Mouse (Mus musculus) heart, embryonic 14.5 days (tissue): ENCODE measurements around the gene Nrl. TPM values are rescaled to one million over a fixed set of nuclear protein-coding genes. Genes with fewer than 3 reads are reported as not detected.
A peak's percentile ranks its signal among the peaks of the same experiment; 100 is the strongest.

Source experiments
- ATAC-seq: fragments of 200-750 bp; cut with Nextera tagmentation; 2 replicates; pipeline ENCODE4 v1.8.0; 2017; ENCODE audit warnings: low read depth, moderate TSS enrichment; ENCODE audit not compliant: insufficient number of reproducible peaks, insufficient read depth, low FRiP score
- H3K27ac ChIP-seq, 2 experiments: fragments of 200-500 bp in 1 of 2; fragments of 300-500 bp in 1 of 2; sonication (generic) in 1 of 2; replicated peaks in 1 of 2; 2 replicates each; pipeline ENCODE4 v1.5.1; 2012 to 2014; ENCODE audit warnings: low read depth in 2 of 2, low read length in 2 of 2, control low read depth in 1 of 2, mild to moderate bottlenecking in 1 of 2, mixed read lengths in 1 of 2; ENCODE audit not compliant: control insufficient read depth in 1 of 2, insufficient read depth in 1 of 2
- H3K27me3 ChIP-seq: fragments of 300-500 bp; sonication (generic); 2 replicates; pipeline ENCODE4 v1.6.1; 2014; ENCODE audit warnings: mild to moderate bottlenecking, low read length, control low read depth; ENCODE audit not compliant: control insufficient read depth, insufficient read depth
- H3K36me3 ChIP-seq: fragments of 300-500 bp; sonication (generic); 2 replicates; pipeline ENCODE4 v1.6.1; 2014; ENCODE audit warnings: mild to moderate bottlenecking, control low read depth, low read length, mixed read lengths; ENCODE audit not compliant: control insufficient read depth, insufficient read depth
- H3K4me1 ChIP-seq, 2 experiments: fragments of 200-500 bp in 1 of 2; fragments of 300-500 bp in 1 of 2; sonication (generic) in 1 of 2; 2 replicates each; pipeline ENCODE4 v1.6.1; 2012 to 2014; ENCODE audit warnings: low read length in 2 of 2, control low read depth in 1 of 2, mixed read lengths in 1 of 2; ENCODE audit not compliant: control insufficient read depth in 2 of 2, insufficient read depth in 2 of 2
- H3K4me2 ChIP-seq: fragments of 300-500 bp; sonication (generic); 2 replicates; pipeline ENCODE4 v1.6.1; 2014; ENCODE audit warnings: mild to moderate bottlenecking, low read length
- H3K4me3 ChIP-seq, 2 experiments: fragments of 200-500 bp in 1 of 2; fragments of 300-500 bp in 1 of 2; sonication (generic) in 1 of 2; 2 replicates each; pipeline ENCODE4 v1.5.1; 2012 to 2014; ENCODE audit warnings: low read length in 2 of 2, mild to moderate bottlenecking in 2 of 2, control low read depth in 1 of 2, low read depth in 1 of 2, moderate library complexity in 1 of 2; ENCODE audit not compliant: control insufficient read depth in 1 of 2, insufficient read depth in 1 of 2
- H3K9ac ChIP-seq: fragments of 300-500 bp; sonication (generic); 2 replicates; pipeline ENCODE4 v1.6.1; 2014; ENCODE audit warnings: mild to moderate bottlenecking, low read length
- H3K9me3 ChIP-seq: fragments of 300-500 bp; sonication (generic); 2 replicates; pipeline ENCODE4 v1.6.1; 2016; ENCODE audit warnings: low read length, control low read depth; ENCODE audit not compliant: control insufficient read depth
- WGBS: fragments of 180-500 bp; shearing (Covaris S2); extraction: QIAGEN DNeasy Blood & Tissue Kit; methylation state at CpG from one replicate; pipeline ENCODE4 v1.1.7; 2014; 5-methylcytosine and 5-hydroxymethylcytosine counted together
- polyA plus RNA-seq: library from polyadenylated mRNA; unstranded; fragments of >200 nt; fragmentation: Nextera tagmentation; extraction: Ambion mirVana; gene quantifications from 2 replicates; pipeline ENCODE4 v1.2.1, GENCODE M21; 2014

The Nrl gene
- polyA plus RNA-seq, 1 experiment from 2014 or later = not detected

- Histone ChIP-seq H3K4me2 (no peak overlapping the region), H3K9me3 (no peaks in the 10 kb centered on the region), H3K4me1 (peaks cover 0 to 3% of the 10 kb centered on the region in 2 experiments; a peak in 3 of 4 replicates), H3K27ac (no peak overlapping the region), H3K4me3 (no peak overlapping the region), H3K36me3 (no peaks in the 10 kb centered on the region), H3K27me3 (peaks cover 70% of the 10 kb centered on the region), H3K9ac (no peak overlapping the region)
- ATAC-seq = no peak
- WGBS = 87% methylated on average over 4 of the region's 4 CpGs
Observed at GRCm38 (mm10) chr14:55515846-55516245, 8.9 kb downstream of the Nrl start.

- Histone ChIP-seq H3K9me3 (no peaks in the 10 kb centered on the region), H3K9ac (no peak overlapping the region), H3K27ac (no peak overlapping the region), H3K4me1 (peaks cover 6 to 9% of the 10 kb centered on the region in 2 experiments; a peak in 3 of 4 replicates), H3K4me2 (no peak overlapping the region), H3K4me3 (no peak overlapping the region), H3K27me3 (peaks cover 52% of the 10 kb centered on the region), H3K36me3 (no peaks in the 10 kb centered on the region)
- no peak for ATAC-seq
- WGBS = 28% methylated on average over 10 of the region's 10 CpGs
Observed at GRCm38 (mm10) chr14:55513927-55514326, 10.9 kb downstream of the Nrl start.

- Histone ChIP-seq H3K36me3 (no peaks in the 10 kb centered on the region), H3K9me3 (no peaks in the 10 kb centered on the region), H3K4me1 (peaks cover 6 to 9% of the 10 kb centered on the region in 2 experiments; a peak in 3 of 4 replicates), H3K27ac (no peak overlapping the region), H3K4me2 (peak overlapping the region; percentile 27; the same call in 1 of the 2 replicates), H3K4me3 (no peak overlapping the region), H3K9ac (no peak overlapping the region), H3K27me3 (peaks cover 26% of the 10 kb centered on the region)
- 29% methylated on average over 7 of the region's 7 CpGs for WGBS
- ATAC-seq = no peak
Observed at GRCm38 (mm10) chr14:55511037-55511436, 13.7 kb downstream of the Nrl start.

- H3K27ac ChIP-seq = no peak within 1 kb of the TSS
- H3K9me3 ChIP-seq = no peaks in the 10 kb centered on the region
- no peak for ATAC-seq
- H3K4me3 ChIP-seq = no peak within 1 kb of the TSS
- H3K4me2 ChIP-seq = peak within 1 kb of the TSS; percentile 27
- H3K36me3 ChIP-seq = no peaks in the 10 kb centered on the region
- H3K27me3 ChIP-seq = peaks cover 23% of the 10 kb centered on the region
- 56% methylated on average over 22 of the region's 22 CpGs for WGBS
- no peak within 1 kb of the TSS for H3K9ac ChIP-seq
- peaks cover 6 to 9% of the 10 kb centered on the region in 2 experiments; a peak in 3 of 4 replicates for H3K4me1 ChIP-seq
Observed at GRCm38 (mm10) chr14:55510125-55510731, 14.6 kb downstream of the Nrl start, which contains the start of gene Cpne6. Cpne6 (plus strand) TSS chr14:55510445.

GRCm38 (mm10) chr14:55509540-55509939 is 15.2 kb downstream of the Nrl start:
- no peaks in the 10 kb centered on the region for H3K9me3 ChIP-seq
- no peak overlapping the region for H3K4me2 ChIP-seq
- H3K36me3 ChIP-seq = no peaks in the 10 kb centered on the region
- ATAC-seq = no peak
- peaks cover 6 to 9% of the 10 kb centered on the region in 2 experiments; a peak in 3 of 4 replicates for H3K4me1 ChIP-seq
- no peak overlapping the region for H3K9ac ChIP-seq
- peaks cover 22% of the 10 kb centered on the region for H3K27me3 ChIP-seq
- WGBS = 83% methylated on average over 10 of the region's 10 CpGs
- no peak overlapping the region for H3K27ac ChIP-seq
- H3K4me3 ChIP-seq = no peak overlapping the region

GRCm38 (mm10) chr14:55507801-55508200 is 17.0 kb downstream of the Nrl start:
- peaks cover 6 to 9% of the 10 kb centered on the region in 2 experiments; a peak in 3 of 4 replicates for H3K4me1 ChIP-seq
- H3K9me3 ChIP-seq = no peaks in the 10 kb centered on the region
- no peak for ATAC-seq
- 53% methylated on average over 7 of the region's 7 CpGs for WGBS
- H3K4me3 ChIP-seq = no peak overlapping the region
- no peaks in the 10 kb centered on the region for H3K36me3 ChIP-seq
- H3K9ac ChIP-seq = no peak overlapping the region
- no peak overlapping the region for H3K27ac ChIP-seq
- H3K4me2 ChIP-seq = no peak overlapping the region
- peaks cover 16% of the 10 kb centered on the region for H3K27me3 ChIP-seq

GRCm38 (mm10) chr14:55505612-55506011 is 19.2 kb downstream of the Nrl start:
- no peaks in the 10 kb centered on the region for H3K36me3 ChIP-seq
- H3K9ac ChIP-seq = no peak overlapping the region
- H3K9me3 ChIP-seq = no peaks in the 10 kb centered on the region
- peaks cover 4 to 6% of the 10 kb centered on the region in 2 experiments; a peak in 2 of 4 replicates for H3K4me1 ChIP-seq
- 78% methylated on average over 9 of the region's 9 CpGs for WGBS
- no peaks in the 10 kb centered on the region; the same call in 1 of the 2 replicates for H3K27me3 ChIP-seq
- ATAC-seq = no peak
- no peak overlapping the region for H3K4me3 ChIP-seq
- no peak overlapping the region for H3K4me2 ChIP-seq
- no peak overlapping the region for H3K27ac ChIP-seq

- Histone ChIP-seq H3K9me3 (no peaks in the 10 kb centered on the region), H3K4me2 (no peak overlapping the region), H3K4me1 (peaks cover 12 to 16% of the 10 kb centered on the region in 2 experiments), H3K36me3 (no peaks in the 10 kb centered on the region), H3K4me3 (no peak overlapping the region), H3K27me3 (no peaks in the 10 kb centered on the region), H3K9ac (no peak overlapping the region), H3K27ac (no peak overlapping the region)
- no peak for ATAC-seq
- WGBS = 25% methylated on average over 6 of the region's 6 CpGs
Observed at GRCm38 (mm10) chr14:55497449-55497821, 27.3 kb downstream of the Nrl start.
